Comparison of ENCODE assay signal across 16 mouse cellular contexts in the genomic region with DNA sequence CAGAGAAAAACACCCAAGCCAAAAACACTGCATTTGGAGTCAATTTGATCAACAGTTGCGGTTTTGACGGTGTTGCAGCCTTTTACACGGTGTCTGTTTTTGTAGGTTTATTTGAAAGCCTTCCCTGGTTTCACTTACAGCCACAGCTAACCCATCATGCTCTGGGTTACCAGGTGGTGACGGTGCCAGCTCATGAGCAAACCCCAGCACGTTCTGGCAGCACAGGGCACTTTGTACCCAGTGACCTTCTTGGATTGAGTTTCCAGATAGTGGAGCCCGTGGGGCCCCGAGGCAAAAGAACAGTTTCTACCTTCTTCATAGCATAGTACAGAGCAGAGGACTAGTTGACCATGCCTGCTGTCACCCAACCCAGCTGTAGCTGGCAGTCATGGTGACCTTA.
A peak's percentile ranks its signal among the peaks of the same experiment; 100 is the strongest.
DNase-seq lines count a peak whose midpoint lies in the region; ATAC-seq lines count a peak whose summit lies in the region.
"Had no signal": no experiment of that assay in that cellular context is flagged by ENCODE, and none has a peak within 500 bp of the region (broad histone marks: within the 10 kb centered on the region; RNA-seq: fewer than 3 reads in every experiment).

No protein-coding gene starts in this region.

- H3K4me2 ChIP-seq in neural tube, embryonic 15.5 days = no peak overlapping the region
- peak overlapping the region; percentile 37 for H3K4me2 ChIP-seq in limb, embryonic 13.5 days (replicated peaks)
- H3K4me2 ChIP-seq: heart, embryonic 11.5 days; liver, embryonic 13.5 days had no signal

- DNase-seq in cerebellum, postnatal 14 days = peak; percentile 48 to 61
- no peak for DNase-seq in cerebellum, adult 9-10 months
- DNase-seq in neural tube, embryonic 10.5 days (ENCODE audit: extremely low spot score, low spot score) = peak; percentile 14
- peak; percentile 34 for DNase-seq in kidney, adult 8-10 months
- DNase-seq in right cerebral cortex, postnatal 14 days = no peak
- DNase-seq in left cerebral cortex, adult 9 months (ENCODE audit: low spot score in 2 of 2) = no peak
- DNase-seq: B cell, adult 2 months; gastrocnemius, postnatal 14 days; heart, postnatal 36 days; liver, embryonic 13.5 days; right cerebral cortex, postnatal 4 days had no signal

- no peak overlapping the region for H3K27ac ChIP-seq in neural tube, embryonic 15.5 days (replicated peaks)
- no peak overlapping the region; the same call in 1 of the 2 replicates for H3K27ac ChIP-seq in limb, embryonic 13.5 days
- H3K27ac ChIP-seq: layer of hippocampus, adult 2 months; liver, embryonic 13.5 days had no signal

- no peaks in the 10 kb centered on the region for H3K36me3 ChIP-seq in neural tube, embryonic 15.5 days
- H3K36me3 ChIP-seq in limb, embryonic 13.5 days = no peaks in the 10 kb centered on the region
- H3K36me3 ChIP-seq: liver, embryonic 13.5 days had no signal

- H3K4me1 ChIP-seq in neural tube, embryonic 15.5 days = 0 out of 2 replicates have a peak, but pooled peaks cover 5% of the 10 kb centered on the region
- peaks cover 19% of the 10 kb centered on the region for H3K4me1 ChIP-seq in limb, embryonic 13.5 days
- H3K4me1 ChIP-seq: liver, embryonic 13.5 days had no signal

- ATAC-seq in neural tube, embryonic 15.5 days (ENCODE audit: low FRiP score) = no peak
- ATAC-seq in limb, embryonic 13.5 days (ENCODE audit: low FRiP score, low read depth) = no peak
- ATAC-seq: midbrain, embryonic 16.5 days had no signal

- H3K9me3 ChIP-seq in neural tube, embryonic 15.5 days (replicated peaks) = no peaks in the 10 kb centered on the region
- H3K9me3 ChIP-seq in limb, embryonic 13.5 days = no peaks in the 10 kb centered on the region
- H3K9me3 ChIP-seq: liver, embryonic 13.5 days had no signal

- H3K4me3 ChIP-seq in neural tube, embryonic 15.5 days (replicated peaks) = no peak overlapping the region
- no peak overlapping the region for H3K4me3 ChIP-seq in limb, embryonic 13.5 days
- H3K4me3 ChIP-seq: layer of hippocampus, adult 2 months; liver, embryonic 13.5 days had no signal

- no peak overlapping the region for H3K9ac ChIP-seq in neural tube, embryonic 15.5 days (replicated peaks)
- no peak overlapping the region for H3K9ac ChIP-seq in limb, embryonic 13.5 days
- H3K9ac ChIP-seq: liver, embryonic 13.5 days had no signal

- WGBS in neural tube, embryonic 15.5 days = 85% methylated on average over 7 of the region's 7 CpGs
- WGBS in limb, embryonic 13.5 days = 31% methylated on average over 7 of the region's 7 CpGs

- no peaks in the 10 kb centered on the region for H3K27me3 ChIP-seq in neural tube, embryonic 15.5 days (replicated peaks)
- peaks cover 4% of the 10 kb centered on the region; the same call in 1 of the 2 replicates for H3K27me3 ChIP-seq in limb, embryonic 13.5 days
- H3K27me3 ChIP-seq: liver, embryonic 13.5 days had no signal

Comparison
In these comparisons a context has a peak if more than half of its experiments do, and no peak if none do; other contexts are left out.
1. DNase-seq: peak in cerebellum, postnatal 14 days (2 of 2), neural tube, embryonic 10.5 days (single experiment) and kidney, adult 8-10 months (2 of 2); none in cerebellum, adult 9-10 months (single experiment), right cerebral cortex, postnatal 14 days (single experiment) and left cerebral cortex, adult 9 months (0 of 2).